Mouse (Mus musculus) stomach, embryonic 16.5 days (tissue): ENCODE data around the gene B3galt4. TPM values are rescaled to one million over a fixed set of nuclear protein-coding genes. Genes with fewer than 3 reads are reported as not detected.

ENCODE experiments used
- ATAC-seq: fragments of 200-750 bp; cut with Nextera tagmentation; 2 replicates; pipeline ENCODE4 v1.8.0; 2017; ENCODE audit warnings: moderate number of reproducible peaks, moderate TSS enrichment; ENCODE audit not compliant: insufficient read depth, low FRiP score
- H3K27ac ChIP-seq: fragments of 300-500 bp; sonication (generic); 2 replicates; pipeline ENCODE4 v1.5.1; 2014; ENCODE audit warnings: low read length
- H3K27me3 ChIP-seq: fragments of 300-500 bp; sonication (generic); 2 replicates; pipeline ENCODE4 v1.6.1; 2014; ENCODE audit warnings: low read length, control low read depth, mixed read lengths; ENCODE audit not compliant: control insufficient read depth, insufficient read depth
- H3K36me3 ChIP-seq: fragments of 300-500 bp; sonication (generic); 2 replicates; pipeline ENCODE4 v1.6.1; 2014; ENCODE audit warnings: low read length; ENCODE audit not compliant: control insufficient read depth, insufficient read depth
- H3K4me1 ChIP-seq: fragments of 300-500 bp; sonication (generic); 2 replicates; pipeline ENCODE4 v1.6.1; 2014; ENCODE audit warnings: low read length, control low read depth, mixed read lengths; ENCODE audit not compliant: control insufficient read depth, insufficient read depth
- H3K4me2 ChIP-seq: fragments of 300-500 bp; sonication (generic); 2 replicates; pipeline ENCODE4 v1.6.1; 2014; ENCODE audit warnings: low read depth, low read length, mixed read lengths
- H3K4me3 ChIP-seq: fragments of 300-500 bp; sonication (generic); replicated peaks from 2 replicates; pipeline ENCODE4 v1.5.1; 2014; ENCODE audit warnings: mild to moderate bottlenecking, low read length
- H3K9ac ChIP-seq: fragments of 300-500 bp; sonication (generic); 2 replicates; pipeline ENCODE4 v1.6.1; 2014; ENCODE audit warnings: low read length
- H3K9me3 ChIP-seq: fragments of 300-500 bp; sonication (generic); replicated peaks from 2 replicates; pipeline ENCODE4 v1.6.1; 2016; ENCODE audit warnings: low read length, control low read depth; ENCODE audit not compliant: control insufficient read depth
- WGBS: fragments of 180-500 bp; shearing (Covaris S2); extraction: QIAGEN DNeasy Blood & Tissue Kit; methylation state at CpG from one replicate; pipeline ENCODE4 v1.1.7; 2014; 5-methylcytosine and 5-hydroxymethylcytosine counted together
- polyA plus RNA-seq: library from polyadenylated mRNA; unstranded; fragments of >200 nt; fragmentation: Nextera tagmentation; extraction: Ambion mirVana; gene quantifications from 2 replicates; pipeline ENCODE4 v1.2.1, GENCODE M21; 2015

The B3galt4 gene
- polyA plus RNA-seq, 1 experiment from 2014 or later, result 8.6 TPM

DNA sequence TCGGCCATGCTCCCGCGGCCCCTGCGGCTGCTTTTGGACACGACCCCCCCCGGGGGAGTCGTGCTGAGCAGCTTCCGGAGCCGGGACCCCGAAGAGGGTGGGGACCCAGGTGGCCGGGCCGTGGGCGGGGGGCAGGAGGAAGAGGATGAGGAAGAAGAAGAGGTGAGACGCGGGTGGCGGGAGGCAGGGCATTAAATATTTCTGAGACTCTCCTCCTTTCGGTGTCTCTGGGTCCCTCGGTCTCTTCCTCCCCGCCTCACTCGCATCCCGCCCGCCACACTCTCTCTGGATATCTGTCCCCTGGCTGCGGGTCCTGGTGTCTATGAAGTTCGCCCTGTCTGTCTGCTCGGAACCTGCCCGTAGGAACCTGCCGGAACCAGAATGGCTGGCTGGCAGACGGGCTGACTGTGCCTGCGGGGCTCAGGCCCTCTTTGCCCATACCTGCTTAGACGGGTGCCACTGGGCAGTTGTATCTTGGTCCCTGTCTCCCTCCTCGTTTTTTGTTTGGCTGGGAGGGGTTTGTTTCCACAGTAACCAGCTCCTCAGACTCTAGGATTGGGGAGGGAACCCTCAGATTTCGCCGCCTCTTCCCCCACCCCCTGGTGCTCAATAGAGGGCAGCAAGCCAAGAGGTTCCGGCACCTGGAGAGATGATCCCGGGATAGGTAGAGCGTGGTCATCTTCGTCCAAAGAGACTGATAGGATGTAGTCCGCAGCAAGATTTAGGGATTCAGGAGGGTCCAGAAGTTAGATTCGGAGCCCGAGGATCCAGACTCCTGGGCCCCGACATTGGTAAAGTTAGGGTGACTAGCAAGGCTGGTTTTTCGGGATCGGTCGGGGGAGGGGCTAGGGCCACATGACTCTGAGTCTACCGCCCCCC lies 20.8 kb downstream of the B3galt4 start:
- peak; percentile 19; the same call in 1 of the 2 replicates for ATAC-seq
- Histone ChIP-seq H3K4me1 (peaks cover 19% of the 10 kb centered on the region), H3K27me3 (no peaks in the 10 kb centered on the region), H3K9me3 (no peaks in the 10 kb centered on the region), H3K4me3 (peak overlapping the region; percentile 63), H3K36me3 (0 out of 2 replicates have a peak, but pooled peaks cover 3% of the 10 kb centered on the region), H3K9ac (peak overlapping the region; percentile 82), H3K27ac (peak overlapping the region; percentile 99), H3K4me2 (peak overlapping the region; percentile 68)
- under 1% methylated on average over 42 of the region's 45 CpGs for WGBS

DNA sequence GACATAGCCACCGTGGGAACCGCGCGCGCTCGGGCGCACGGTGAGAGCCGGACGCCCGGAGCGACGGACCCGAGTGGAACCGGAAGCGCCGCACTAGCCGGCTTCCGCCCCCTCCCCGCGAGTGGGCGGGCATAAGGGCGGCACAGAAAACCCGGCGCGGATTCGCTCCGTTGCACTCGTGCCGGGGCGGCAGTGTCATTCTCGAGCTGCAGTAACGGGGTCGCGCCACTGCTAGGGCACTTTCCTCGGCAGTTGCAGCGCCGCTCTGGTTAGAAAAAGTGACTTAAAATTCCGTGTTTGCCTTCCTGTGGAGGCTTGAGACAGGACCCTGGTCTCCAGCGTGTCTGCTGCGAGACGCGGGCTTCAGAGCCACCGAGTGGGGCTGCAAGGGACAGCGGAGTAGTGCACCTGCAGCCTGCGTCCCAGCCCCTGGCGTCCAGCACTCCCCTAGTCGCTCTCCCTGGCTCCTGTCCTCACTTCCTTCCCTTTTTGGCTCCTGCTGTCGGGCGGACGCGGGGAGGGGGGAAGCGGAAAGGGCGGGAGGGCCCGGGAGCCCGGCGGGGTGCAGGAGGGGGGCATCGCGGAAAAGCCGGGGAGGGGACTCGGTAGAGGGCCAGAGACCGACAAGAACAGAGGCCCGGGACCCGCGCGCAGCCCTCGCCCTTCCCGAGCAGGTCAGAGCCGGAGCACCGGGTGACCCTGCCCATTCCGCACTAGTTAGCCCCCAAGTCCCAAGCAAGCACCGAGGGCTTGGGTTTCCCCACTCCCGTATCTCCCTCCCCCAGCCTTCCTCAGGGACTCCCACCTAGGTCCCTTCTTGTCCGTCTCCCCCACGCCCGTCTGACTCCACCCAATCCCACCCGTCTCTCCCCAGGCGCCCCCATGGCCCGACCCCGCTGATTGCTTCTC lies 21.7 kb downstream of the B3galt4 start, which contains the start of gene Rgl2:
Gene Rgl2, plus strand, starts transcription at position 173 of the 909 bp plus-strand sequence.
- Histone ChIP-seq H3K36me3 (no peaks in the 10 kb centered on the region), H3K9me3 (no peaks in the 10 kb centered on the region), H3K9ac (peak within 1 kb of the TSS; percentile 82), H3K27me3 (no peaks in the 10 kb centered on the region), H3K27ac (peak within 1 kb of the TSS; percentile 99), H3K4me1 (peaks cover 19% of the 10 kb centered on the region), H3K4me3 (peak within 1 kb of the TSS; percentile 63), H3K4me2 (peak within 1 kb of the TSS; percentile 68)
- under 1% methylated on average over 74 of the region's 80 CpGs for WGBS
- ATAC-seq, result peak; percentile 89

DNA sequence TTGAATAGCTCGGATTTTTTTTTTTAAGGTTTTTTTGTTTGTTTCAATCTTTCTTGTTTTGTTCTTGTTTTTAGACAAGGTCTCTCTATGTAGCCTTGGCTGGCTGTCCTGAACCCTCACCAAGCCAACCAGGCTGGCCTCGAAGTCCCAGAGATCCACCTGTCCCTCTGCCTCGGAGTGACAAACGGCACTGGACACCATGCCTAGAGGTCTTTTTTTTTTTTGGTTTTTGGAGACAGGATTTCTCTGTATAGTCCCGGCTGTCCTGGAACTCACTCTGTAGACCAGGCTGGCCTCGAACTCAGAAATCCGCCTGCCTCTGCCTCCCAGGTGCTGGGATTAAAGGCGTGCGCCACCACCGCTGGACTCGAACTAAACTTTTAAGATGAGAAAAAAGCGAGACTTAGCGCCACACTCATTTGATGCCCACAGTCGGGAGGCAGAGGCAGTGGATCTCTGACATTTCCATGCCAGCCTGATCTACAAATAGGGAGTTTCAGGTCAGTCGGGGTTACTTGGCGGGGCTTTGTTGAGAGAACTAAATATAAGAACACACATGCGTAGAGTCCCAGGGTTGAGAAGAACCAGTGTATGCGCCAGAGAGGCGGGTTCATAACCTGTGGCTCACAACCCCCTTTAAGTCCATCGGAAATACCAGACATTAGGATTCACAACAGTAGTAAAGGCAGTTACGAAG lies 22.9 kb downstream of the B3galt4 start:
- WGBS, result 58% methylated on average over 21 of the region's 21 CpGs
- peaks cover 19% of the 10 kb centered on the region for H3K4me1 ChIP-seq
- H3K36me3 ChIP-seq, result no peaks in the 10 kb centered on the region
- peak overlapping the region; percentile 63 for H3K4me3 ChIP-seq
- ATAC-seq, result no peak
- no peak overlapping the region for H3K27ac ChIP-seq
- peak overlapping the region; percentile 82 for H3K9ac ChIP-seq
- no peaks in the 10 kb centered on the region for H3K9me3 ChIP-seq
- peak overlapping the region; percentile 68 for H3K4me2 ChIP-seq
- H3K27me3 ChIP-seq, result no peaks in the 10 kb centered on the region

DNA sequence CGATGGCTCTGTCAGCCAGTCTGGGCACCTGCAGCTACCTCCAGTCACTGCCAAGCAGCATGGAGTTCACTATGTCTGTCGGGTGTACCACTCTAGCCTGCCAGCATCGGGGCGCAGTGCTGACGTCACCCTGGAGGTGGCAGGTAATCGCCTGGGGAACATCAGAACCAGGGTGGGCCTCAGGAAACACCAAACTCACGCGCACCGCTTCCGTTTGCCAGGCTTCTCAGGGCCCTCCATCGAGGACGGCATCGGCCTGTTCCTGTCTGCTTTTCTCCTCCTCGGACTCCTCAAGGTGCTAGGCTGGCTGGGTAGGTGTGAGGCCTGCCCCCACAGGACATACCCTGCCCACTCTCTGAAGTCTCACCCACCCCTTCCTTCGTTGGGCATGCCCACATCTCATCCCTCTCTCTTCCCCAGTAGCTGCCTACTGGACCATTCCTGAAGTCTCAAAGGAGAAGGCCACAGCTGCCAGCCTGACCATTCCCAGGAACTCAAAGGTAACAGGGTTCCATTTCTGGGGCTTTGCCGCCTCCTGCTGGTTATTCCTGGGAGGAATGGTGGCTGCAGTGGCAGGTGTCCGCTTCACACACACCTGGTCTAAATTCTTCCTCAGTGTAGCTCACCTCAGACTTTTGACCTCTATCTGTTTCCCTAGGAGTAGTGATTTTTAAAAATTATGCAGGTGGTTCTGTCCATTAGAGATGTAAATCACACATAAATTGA lies 24.9 kb downstream of the B3galt4 start:
- no peak overlapping the region for H3K27ac ChIP-seq
- no peak overlapping the region for H3K9ac ChIP-seq
- no peak overlapping the region for H3K4me3 ChIP-seq
- no peak overlapping the region for H3K4me2 ChIP-seq
- no peaks in the 10 kb centered on the region for H3K36me3 ChIP-seq
- ATAC-seq, result no peak
- 74% methylated on average over 17 of the region's 17 CpGs for WGBS
- peaks cover 17% of the 10 kb centered on the region for H3K4me1 ChIP-seq
- no peaks in the 10 kb centered on the region for H3K27me3 ChIP-seq
- H3K9me3 ChIP-seq, result no peaks in the 10 kb centered on the region

DNA sequence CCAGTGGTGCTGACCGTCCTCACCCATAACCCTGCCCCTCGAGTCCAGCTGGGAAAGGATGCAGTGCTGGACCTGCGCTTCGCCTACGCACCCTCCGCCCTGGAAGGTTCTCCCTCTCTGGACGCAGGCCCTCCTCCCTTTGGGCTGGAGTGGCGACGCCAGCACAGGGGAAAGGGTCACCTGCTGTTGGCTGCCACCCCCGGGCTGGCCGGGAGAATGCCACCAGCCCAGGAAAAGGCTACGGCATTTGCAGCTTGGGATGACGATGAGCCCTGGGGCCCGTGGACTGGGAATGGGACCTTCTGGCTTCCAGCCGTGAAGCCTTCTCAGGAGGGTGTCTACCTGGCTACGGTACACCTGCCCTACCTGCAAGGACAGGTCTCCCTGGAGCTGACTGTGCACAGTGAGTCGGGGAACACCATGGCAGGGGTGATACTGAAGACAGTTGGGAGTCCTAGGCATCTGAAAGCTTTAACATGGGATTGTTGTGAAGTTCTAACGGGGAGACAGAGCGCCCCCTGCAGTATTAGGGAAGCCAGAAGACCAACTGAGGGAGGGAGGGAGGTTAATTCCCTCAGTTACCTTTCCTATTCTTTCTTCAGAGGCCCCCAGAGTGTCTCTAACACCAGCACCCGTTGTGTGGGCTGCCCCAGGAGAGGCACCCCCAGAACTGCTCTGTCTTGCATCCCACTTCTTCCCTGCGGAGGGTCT lies 25.7 kb downstream of the B3galt4 start:
- no peaks in the 10 kb centered on the region for H3K27me3 ChIP-seq
- no peak overlapping the region for H3K4me3 ChIP-seq
- 82% methylated on average over 21 of the region's 21 CpGs for WGBS
- no peaks in the 10 kb centered on the region for H3K9me3 ChIP-seq
- no peak for ATAC-seq
- H3K9ac ChIP-seq, result no peak overlapping the region
- peaks cover 10% of the 10 kb centered on the region for H3K4me1 ChIP-seq
- H3K36me3 ChIP-seq, result no peaks in the 10 kb centered on the region
- no peak overlapping the region for H3K27ac ChIP-seq
- H3K4me2 ChIP-seq, result no peak overlapping the region

DNA sequence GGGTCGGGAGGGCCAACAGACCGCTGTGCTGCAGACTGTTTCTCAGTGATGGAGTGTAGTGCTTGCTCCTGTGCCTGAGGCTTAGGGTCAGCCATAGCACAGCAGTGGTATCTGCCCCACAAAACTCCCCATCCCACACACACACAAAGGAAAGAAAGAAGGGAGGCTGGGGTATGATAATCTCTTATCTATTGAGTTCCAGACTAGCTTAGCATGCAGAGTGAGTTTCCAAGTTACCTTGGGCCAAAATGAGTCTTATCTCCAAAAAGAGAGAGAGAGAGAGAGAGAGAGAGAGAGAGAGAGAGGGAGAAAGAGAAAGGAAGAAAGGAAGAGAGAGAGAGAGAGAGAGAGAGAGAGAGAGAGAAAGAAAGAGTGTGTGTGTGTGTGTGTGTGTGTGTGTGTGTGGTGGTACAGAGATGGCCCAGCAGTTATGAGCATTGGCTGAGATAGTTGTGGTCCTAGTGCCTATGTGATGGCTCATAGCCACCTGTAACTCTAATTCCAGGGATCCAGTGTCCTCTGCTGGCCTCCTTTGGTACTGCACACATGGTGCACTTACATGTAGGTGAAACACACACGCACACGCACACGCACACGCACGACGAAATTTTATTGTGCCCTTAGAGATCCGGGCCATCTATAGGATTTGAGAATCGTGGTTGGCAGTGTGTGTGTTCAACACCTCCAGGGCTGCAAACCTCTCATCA lies 26.6 kb downstream of the B3galt4 start:
- H3K4me1 ChIP-seq, result peaks cover 10% of the 10 kb centered on the region
- ATAC-seq, result no peak
- 88% methylated on average over 10 of the region's 10 CpGs for WGBS
- H3K4me3 ChIP-seq, result no peak overlapping the region
- no peak overlapping the region for H3K9ac ChIP-seq
- H3K4me2 ChIP-seq, result no peak overlapping the region
- H3K27me3 ChIP-seq, result no peaks in the 10 kb centered on the region
- no peaks in the 10 kb centered on the region for H3K9me3 ChIP-seq
- H3K36me3 ChIP-seq, result no peaks in the 10 kb centered on the region
- H3K27ac ChIP-seq, result no peak overlapping the region

DNA sequence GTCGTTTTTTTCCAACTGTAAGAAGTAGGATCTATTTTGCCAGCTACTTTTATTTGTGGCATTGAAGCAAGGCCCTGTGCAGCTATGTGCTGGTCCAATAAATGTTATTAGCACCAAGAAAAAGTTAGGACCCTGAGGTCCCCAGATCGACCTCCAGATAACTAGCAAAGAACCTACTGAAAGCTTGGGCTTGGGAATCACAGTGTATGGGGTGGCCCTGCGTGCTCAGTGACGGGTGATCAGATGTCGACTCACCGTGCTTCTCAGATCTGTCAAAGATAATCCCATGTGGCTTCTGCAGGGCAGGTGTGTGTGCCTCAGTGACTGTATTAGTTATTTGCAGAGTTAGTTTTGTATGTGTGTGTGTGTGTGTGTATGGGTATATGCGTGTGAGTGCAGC lies 29.9 kb downstream of the B3galt4 start:
- H3K4me2 ChIP-seq, result no peak overlapping the region
- ATAC-seq, result no peak
- H3K4me1 ChIP-seq, result peaks cover 18% of the 10 kb centered on the region
- H3K9me3 ChIP-seq, result no peaks in the 10 kb centered on the region
- no peak overlapping the region for H3K9ac ChIP-seq
- WGBS, result 83% methylated on average over 7 of the region's 7 CpGs
- no peaks in the 10 kb centered on the region for H3K27me3 ChIP-seq
- H3K27ac ChIP-seq, result no peak overlapping the region
- H3K4me3 ChIP-seq, result no peak overlapping the region
- H3K36me3 ChIP-seq, result 0 out of 2 replicates have a peak, but pooled peaks cover 4% of the 10 kb centered on the region
